Mouse (Mus musculus): Measurements from ENCODE around the gene Tmem243. TPM values are rescaled to one million over a fixed set of nuclear protein-coding genes. Genes with fewer than 3 reads are reported as not detected.
"Not testable (repeated sequence)": the region's sequence is repeated elsewhere in the genome, so short reads cannot be mapped to it uniquely, and the experiment has no call there.

The Tmem243 gene
- total and polyA plus RNA-seq, 2 experiments from 2014 or later, result 3.5 to 10.7 TPM

GRCm38 (mm10) chr5:9169328-9170005 is 69.0 kb downstream of the Tmem243 start:
- peak; percentile 57 for DNase-seq
- H3K4me3 ChIP-seq (ENCODE audit: low read depth, low read length); H3K9ac ChIP-seq; H3K4me2 ChIP-seq (ENCODE audit: low read depth); H3K27ac ChIP-seq (ENCODE audit: low read depth, low read length); H3K36me3 ChIP-seq (ENCODE audit: insufficient read depth); H3K27me3 ChIP-seq (ENCODE audit: insufficient read depth, low read length); H3K4me1 ChIP-seq (ENCODE audit: insufficient read depth); H3K9me3 ChIP-seq (ENCODE audit: low read length): not testable (repeated sequence)
- ATAC-seq, result peak; percentile 78
- peak; percentile 65 for TF ChIP-seq CTCF (IDR thresholded peaks at IDR 0.05; ENCODE audit: low read depth)
- WGBS, result 72% methylated on average over 4 of the region's 5 CpGs

GRCm38 (mm10) chr5:9173295-9173694 is 72.8 kb downstream of the Tmem243 start:
- no peak overlapping the region for H3K9ac ChIP-seq
- no peak overlapping the region for H3K27ac ChIP-seq (ENCODE audit: low read depth, low read length)
- no peak for DNase-seq
- H3K4me1 ChIP-seq (ENCODE audit: insufficient read depth), result no peaks in the 10 kb centered on the region
- H3K4me3 ChIP-seq (ENCODE audit: low read depth, low read length), result no peak overlapping the region
- no peaks in the 10 kb centered on the region for H3K9me3 ChIP-seq (ENCODE audit: low read length)
- no peak for TF ChIP-seq CTCF (IDR thresholded peaks at IDR 0.05; ENCODE audit: low read depth)
- H3K4me2 ChIP-seq (ENCODE audit: low read depth), result no peak overlapping the region
- H3K36me3 ChIP-seq (ENCODE audit: insufficient read depth), result no peaks in the 10 kb centered on the region
- ATAC-seq, result no peak
- WGBS, result 76% methylated on average over 2 of the region's 2 CpGs
- no peaks in the 10 kb centered on the region for H3K27me3 ChIP-seq (ENCODE audit: insufficient read depth, low read length)

- no peaks in the 10 kb centered on the region for H3K4me1 ChIP-seq (ENCODE audit: insufficient read depth)
- DNase-seq (no peak), ATAC-seq (no peak)
- H3K9me3 ChIP-seq (ENCODE audit: low read length), result no peaks in the 10 kb centered on the region
- TF ChIP-seq CTCF (IDR thresholded peaks at IDR 0.05; ENCODE audit: low read depth), result no peak
- no peaks in the 10 kb centered on the region for H3K27me3 ChIP-seq (ENCODE audit: insufficient read depth, low read length)
- no peak overlapping the region for H3K9ac ChIP-seq
- H3K4me3 ChIP-seq (ENCODE audit: low read depth, low read length), result no peak overlapping the region
- H3K36me3 ChIP-seq (ENCODE audit: insufficient read depth), result no peaks in the 10 kb centered on the region
- H3K27ac ChIP-seq (ENCODE audit: low read depth, low read length), result no peak overlapping the region
- H3K4me2 ChIP-seq (ENCODE audit: low read depth), result no peak overlapping the region
- 87% methylated on average over 1 of the region's 1 CpGs for WGBS
Observed at GRCm38 (mm10) chr5:9186467-9186866, 86.0 kb downstream of the Tmem243 start.

Other genes with a start within 250 kb of the Tmem243 start
- gene Abcb4, start 207.0 kb upstream of the Tmem243 start, total RNA-seq (2014; rRNA removed), result 1.6 and 2.0 TPM in 2 replicates
- gene Abcb4, start 207.0 kb upstream of the Tmem243 start, polyA plus RNA-seq (2015; fragmentation: Nextera tagmentation; extraction: Ambion mirVana), result 0.47 and 0.49 TPM in 2 replicates
- gene Crot, start 103.3 kb upstream of the Tmem243 start, total RNA-seq (2014; rRNA removed), result 21.5 and 23.4 TPM in 2 replicates
- gene Crot, start 103.3 kb upstream of the Tmem243 start, polyA plus RNA-seq (2015; fragmentation: Nextera tagmentation; extraction: Ambion mirVana), result 20.0 and 20.2 TPM in 2 replicates
- 51.3 and 66.9 TPM in 2 replicates for gene Dmtf1, start 61.1 kb downstream of the Tmem243 start, total RNA-seq (2014; rRNA removed)
- 27.2 and 31.0 TPM in 2 replicates for gene Dmtf1, start 61.1 kb downstream of the Tmem243 start, polyA plus RNA-seq (2015; fragmentation: Nextera tagmentation; extraction: Ambion mirVana)
- gene 9330182L06Rik, start 165.4 kb downstream of the Tmem243 start, total RNA-seq (2014; rRNA removed), result 36.8 and 38.7 TPM in 2 replicates
- gene 9330182L06Rik, start 165.4 kb downstream of the Tmem243 start, polyA plus RNA-seq (2015; fragmentation: Nextera tagmentation; extraction: Ambion mirVana), result 12.7 and 17.5 TPM in 2 replicates